Mouse (Mus musculus): ENCODE data around the gene AC161166.1. TPM values are rescaled to one million over a fixed set of nuclear protein-coding genes. Genes with fewer than 3 reads are reported as not detected.
A peak's percentile ranks its signal among the peaks of the same experiment; 100 is the strongest.

Gene AC161166.1
- total and polyA plus RNA-seq, 3 experiments = 0.13 TPM; not detected in 2

- no peak for TF ChIP-seq POLR2A (IDR thresholded peaks at IDR 0.05; ENCODE audit: control insufficient read depth in 1 of 2, insufficient read depth in 1 of 2, low read depth in 1 of 2, low read length in 2 of 2, poor library complexity in 1 of 2)
- no peak for TF ChIP-seq ZKSCAN1 (IDR thresholded peaks at IDR 0.05; ENCODE audit: low read depth, low read length)
- TF ChIP-seq JUND (IDR thresholded peaks at IDR 0.05; ENCODE audit: low read depth, low read length) = no peak
- TF ChIP-seq KAT2A (conservative IDR thresholded peaks at IDR 0.05; ENCODE audit: low read depth, low read length) = no peak
- TF ChIP-seq BHLHE40 (IDR thresholded peaks at IDR 0.05; ENCODE audit: borderline replicate concordance, low read depth, low read length) = no peak
- no peak for TF ChIP-seq RAD21 (IDR thresholded peaks at IDR 0.05; ENCODE audit: low read depth, low read length)
- no peak for TF ChIP-seq E2F4 (IDR thresholded peaks at IDR 0.05; ENCODE audit: borderline replicate concordance, low read depth, low read length)
- no peak for TF ChIP-seq USF1 (IDR thresholded peaks at IDR 0.05; ENCODE audit: low read depth, low read length)
- no peak for TF ChIP-seq ZC3H11A (IDR thresholded peaks at IDR 0.05; ENCODE audit: low read depth, low read length)
- TF ChIP-seq POLR2AphosphoS2 (IDR thresholded peaks at IDR 0.05; ENCODE audit: low read length) = no peak
- no peak for TF ChIP-seq ZNF384 (IDR thresholded peaks at IDR 0.05; ENCODE audit: low read depth, low read length)
- TF ChIP-seq MAX (IDR thresholded peaks at IDR 0.05; ENCODE audit: low read length) = no peak
- H3K4me1 ChIP-seq (ENCODE audit: control insufficient read depth in 1 of 2, insufficient read depth in 2 of 2, low read length in 2 of 2) = peaks cover 2 to 22% of the 10 kb centered on the region in 2 experiments
- H3K4me3 ChIP-seq (ENCODE audit: control insufficient read depth in 1 of 2, insufficient read depth in 1 of 2, low read depth in 2 of 2, low read length in 2 of 2) = no peak overlapping the region
- DNase-seq (ENCODE audit: low read depth, low spot score) = no peak
- H3K79me2 ChIP-seq (ENCODE audit: control insufficient read depth, insufficient read depth, low read length, poor library complexity) = peaks cover 4% of the 10 kb centered on the region; the same call in 1 of the 2 replicates
- no peaks in the 10 kb centered on the region for H3K27me3 ChIP-seq (ENCODE audit: control insufficient read depth in 1 of 2, insufficient read depth in 2 of 2, low read length in 2 of 2)
- no peaks in the 10 kb centered on the region for H3K9me3 ChIP-seq (replicated peaks; ENCODE audit: insufficient read depth, low read length)
- H3K36me3 ChIP-seq (ENCODE audit: control insufficient read depth in 1 of 2, insufficient read depth in 2 of 2, low read length in 2 of 2) = peaks cover 0 to 14% of the 10 kb centered on the region in 2 experiments; a peak in 2 of 4 replicates
- no peak overlapping the region for H3K27ac ChIP-seq (ENCODE audit: control insufficient read depth, low read depth, low read length)
- H3K9ac ChIP-seq (ENCODE audit: control insufficient read depth, low read depth, low read length, poor library complexity, severe bottlenecking) = no peak overlapping the region
Observed at GRCm38 (mm10) chr7:24533031-24533571, 20.8 kb upstream of the AC161166.1 start.

DNA sequence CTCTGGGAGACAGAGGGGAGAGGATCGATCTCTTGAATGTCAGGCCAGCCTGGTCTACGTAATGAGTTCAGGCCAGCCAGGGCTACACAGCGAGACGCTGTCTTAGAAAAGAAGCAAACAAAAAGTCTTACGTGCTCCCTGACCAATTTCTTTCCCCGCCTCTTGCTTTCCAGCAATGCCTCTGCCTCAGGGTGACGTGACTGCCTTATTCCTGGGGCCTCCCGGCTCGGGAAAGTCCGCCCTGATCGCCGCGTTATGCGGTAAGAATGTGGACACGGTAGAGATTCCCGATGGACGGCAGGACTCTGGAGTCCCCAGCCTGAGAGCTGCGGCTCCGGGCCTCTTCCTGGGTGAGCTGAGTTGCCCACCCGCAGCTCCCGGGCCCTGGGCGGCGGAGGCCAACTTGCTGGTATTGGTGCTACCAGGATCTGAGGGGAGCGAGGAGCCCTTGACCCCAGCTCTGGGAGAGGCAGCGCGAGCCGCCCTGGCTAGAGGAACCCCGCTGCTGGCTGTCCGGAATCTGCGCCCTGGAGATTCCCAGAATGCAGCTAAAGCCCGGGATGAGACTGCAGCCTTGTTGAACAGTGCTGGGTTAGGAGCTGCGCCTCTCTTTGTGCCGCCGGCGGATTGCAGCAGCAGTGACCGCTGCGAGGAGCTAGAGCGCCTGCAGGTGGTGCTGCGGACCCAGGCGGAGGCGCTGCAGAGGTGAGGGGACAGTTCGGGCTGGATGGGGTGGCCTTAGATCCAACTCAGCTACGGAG, 19.1 kb upstream of the AC161166.1 start:
- H3K79me2 ChIP-seq (ENCODE audit: control insufficient read depth, insufficient read depth, low read length, poor library complexity) = peaks cover 4% of the 10 kb centered on the region; the same call in 1 of the 2 replicates
- peaks cover 0 to 2% of the 10 kb centered on the region in 2 experiments; a peak in 1 of 4 replicates for H3K27me3 ChIP-seq (ENCODE audit: control insufficient read depth in 1 of 2, insufficient read depth in 2 of 2, low read length in 2 of 2)
- H3K36me3 ChIP-seq (ENCODE audit: control insufficient read depth in 1 of 2, insufficient read depth in 2 of 2, low read length in 2 of 2) = peaks cover 0 to 14% of the 10 kb centered on the region in 2 experiments; a peak in 2 of 4 replicates
- H3K4me1 ChIP-seq (ENCODE audit: control insufficient read depth in 1 of 2, insufficient read depth in 2 of 2, low read length in 2 of 2) = peaks cover 2 to 26% of the 10 kb centered on the region in 2 experiments
- H3K27ac ChIP-seq (ENCODE audit: control insufficient read depth, low read depth, low read length) = peak overlapping the region; percentile 71
- peak overlapping the region; percentile 73 for H3K9ac ChIP-seq (ENCODE audit: control insufficient read depth, low read depth, low read length, poor library complexity, severe bottlenecking)
- DNase-seq (ENCODE audit: low read depth, low spot score) = peak; percentile 72
- no peaks in the 10 kb centered on the region for H3K9me3 ChIP-seq (replicated peaks; ENCODE audit: insufficient read depth, low read length)
- peak overlapping the region; percentile 78 to 86 for H3K4me3 ChIP-seq (ENCODE audit: control insufficient read depth in 1 of 2, insufficient read depth in 1 of 2, low read depth in 2 of 2, low read length in 2 of 2)
- TF ChIP-seq MEF2A (IDR thresholded peaks at IDR 0.05; ENCODE audit: extremely low read depth, insufficient replicate concordance, low read depth, low read length, poor library complexity, severe bottlenecking) = no peak
- no peak for TF ChIP-seq POLR2AphosphoS5 (IDR thresholded peaks at IDR 0.05; ENCODE audit: borderline replicate concordance, low read depth, low read length)
- no peak for TF ChIP-seq POLR2AphosphoS2 (IDR thresholded peaks at IDR 0.05; ENCODE audit: low read length)
- 0 out of 2 replicates have a peak, but pooled peaks have one; percentile 15 for TF ChIP-seq NRF1 (IDR thresholded peaks at IDR 0.05; ENCODE audit: insufficient read depth, low read depth, low read length, poor library complexity, severe bottlenecking)
- TF ChIP-seq ZC3H11A (IDR thresholded peaks at IDR 0.05; ENCODE audit: low read depth, low read length) = peak; percentile 43; the same call in 1 of the 2 replicates
- TF ChIP-seq TBP (IDR thresholded peaks at IDR 0.05; ENCODE audit: low read depth, low read length) = no peak
- no peak for TF ChIP-seq BHLHE40 (IDR thresholded peaks at IDR 0.05; ENCODE audit: borderline replicate concordance, low read depth, low read length)
- TF ChIP-seq UBTF (IDR thresholded peaks at IDR 0.05; ENCODE audit: borderline replicate concordance, insufficient read depth, low read depth, low read length) = no peak
- no peak for TF ChIP-seq TCF12 (IDR thresholded peaks at IDR 0.05; ENCODE audit: low read depth, low read length)
- no peak for TF ChIP-seq ZKSCAN1 (IDR thresholded peaks at IDR 0.05; ENCODE audit: low read depth, low read length)
- no peak for TF ChIP-seq ZNF384 (IDR thresholded peaks at IDR 0.05; ENCODE audit: low read depth, low read length)
- no peak for TF ChIP-seq MAX (IDR thresholded peaks at IDR 0.05; ENCODE audit: low read length)
- no peak for TF ChIP-seq JUND (IDR thresholded peaks at IDR 0.05; ENCODE audit: low read depth, low read length)
- no peak for TF ChIP-seq EP300 (IDR thresholded peaks at IDR 0.05; ENCODE audit: low read depth in 1 of 2, low read length in 2 of 2)
- TF ChIP-seq KAT2A (conservative IDR thresholded peaks at IDR 0.05; ENCODE audit: low read depth, low read length) = no peak
- no peak for TF ChIP-seq GABPA (IDR thresholded peaks at IDR 0.05; ENCODE audit: low read depth, low read length)
- TF ChIP-seq MYC (IDR thresholded peaks at IDR 0.05; ENCODE audit: low read depth, low read length) = no peak
- TF ChIP-seq ELF1 (IDR thresholded peaks at IDR 0.05; ENCODE audit: low read depth, low read length) = no peak
- TF ChIP-seq MAFK (IDR thresholded peaks at IDR 0.05; ENCODE audit: borderline replicate concordance, low read depth, low read length) = no peak
- no peak for TF ChIP-seq TAL1 (IDR thresholded peaks at IDR 0.05; ENCODE audit: low read length)
- TF ChIP-seq SMC3 (IDR thresholded peaks at IDR 0.05; ENCODE audit: low read depth, low read length) = peak; percentile 65
- peak; percentile 59 for TF ChIP-seq RAD21 (IDR thresholded peaks at IDR 0.05; ENCODE audit: low read depth, low read length)
- TF ChIP-seq E2F4 (IDR thresholded peaks at IDR 0.05; ENCODE audit: borderline replicate concordance, low read depth, low read length) = no peak
- no peak for TF ChIP-seq MXI1 (IDR thresholded peaks at IDR 0.05; ENCODE audit: low read depth, low read length)
